ENCODE assay signal across 17 mouse cellular contexts in genomic region chr16:15185714-15186113, GRCm38 (mm10).
"Had no signal": no experiment of that assay in that cellular context is flagged by ENCODE, and none has a peak within 500 bp of the region (broad histone marks: within the 10 kb centered on the region; RNA-seq: fewer than 3 reads in every experiment).

No protein-coding gene starts in this region.

- H3K36me3 ChIP-seq: liver, embryonic 13.5 days; neural tube, embryonic 13.5 days; stomach, embryonic 15.5 days had no signal

- H3K4me2 ChIP-seq: liver, embryonic 13.5 days; midbrain, embryonic 11.5 days; neural tube, embryonic 13.5 days; stomach, embryonic 15.5 days had no signal

- H3K27me3 ChIP-seq: liver, embryonic 13.5 days; neural tube, embryonic 13.5 days; stomach, embryonic 15.5 days had no signal

- H3K4me3 ChIP-seq: layer of hippocampus, adult 2 months; liver, embryonic 13.5 days; neural tube, embryonic 13.5 days; stomach, embryonic 15.5 days had no signal

- H3K27ac ChIP-seq: kidney, postnatal 0 days; layer of hippocampus, adult 2 months; liver, embryonic 13.5 days; neural tube, embryonic 13.5 days; stomach, embryonic 15.5 days had no signal

- DNase-seq: kidney, adult 2 months; kidney, postnatal 25 days; layer of hippocampus, adult 9-11 months; liver, embryonic 13.5 days; lung, adult 2 months; lung, postnatal 14 days; lung, postnatal 4 days; midbrain, embryonic 14.5 days; retina, postnatal 1 day; right cerebral cortex, postnatal 25 days; spleen, adult 18-20 months; thymus, postnatal 36 days had no signal

- H3K9ac ChIP-seq: liver, embryonic 13.5 days; neural tube, embryonic 13.5 days; stomach, embryonic 15.5 days had no signal

- H3K9me3 ChIP-seq: liver, embryonic 13.5 days; stomach, embryonic 15.5 days had no signal

- H3K4me1 ChIP-seq: liver, embryonic 13.5 days; neural tube, embryonic 13.5 days; stomach, embryonic 15.5 days had no signal
